Mouse (Mus musculus) T-cell, adult 2 months (primary cell): ENCODE results near the gene Snx14.
A peak's percentile ranks its signal among the peaks of the same experiment; 100 is the strongest.

Experiments used
- DNase-seq: peaks from one replicate; pipeline ENCODE4 v3.0.0; 2022; ENCODE audit warnings: low spot score

Gene Snx14

GRCm38 (mm10) chr9:88380542-88380941 is 58.2 kb downstream of the Snx14 start:
- DNase-seq, result no peak

DNA sequence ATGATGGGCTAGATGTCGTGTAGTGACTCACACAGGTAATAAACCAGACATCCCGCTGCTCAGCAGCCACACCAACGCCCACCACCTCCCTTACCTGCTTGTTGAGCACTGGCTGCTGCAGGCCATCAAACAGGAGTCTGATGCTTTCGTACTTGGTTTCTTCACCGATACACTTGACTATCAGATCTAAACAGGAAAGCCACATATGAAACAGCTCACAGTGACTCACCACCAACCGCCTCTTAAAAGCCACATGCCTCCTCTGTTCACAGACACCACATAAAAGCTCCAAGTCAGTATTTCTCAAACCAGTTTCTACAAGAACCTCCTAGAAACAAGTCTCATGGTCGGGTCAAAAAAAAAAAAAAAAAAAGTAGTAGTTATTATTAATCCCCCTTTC is 58.7 kb downstream of the Snx14 start:
- peak; percentile 74 for DNase-seq

GRCm38 (mm10) chr9:88379057-88379456 is 59.7 kb downstream of the Snx14 start:
- no peak for DNase-seq

GRCm38 (mm10) chr9:88377483-88377882 is 61.3 kb downstream of the Snx14 start:
- no peak for DNase-seq

GRCm38 (mm10) chr9:88373001-88373400 is 65.8 kb downstream of the Snx14 start:
- no peak for DNase-seq

- DNase-seq, result no peak
Measured at GRCm38 (mm10) chr9:88371201-88371600, 67.6 kb downstream of the Snx14 start.

GRCm38 (mm10) chr9:88369666-88370065 is 69.1 kb downstream of the Snx14 start:
- no peak for DNase-seq

GRCm38 (mm10) chr9:88368476-88368875 is 70.3 kb downstream of the Snx14 start:
- no peak for DNase-seq

- no peak for DNase-seq
Measured at GRCm38 (mm10) chr9:88367751-88368150, 71.0 kb downstream of the Snx14 start.

DNA sequence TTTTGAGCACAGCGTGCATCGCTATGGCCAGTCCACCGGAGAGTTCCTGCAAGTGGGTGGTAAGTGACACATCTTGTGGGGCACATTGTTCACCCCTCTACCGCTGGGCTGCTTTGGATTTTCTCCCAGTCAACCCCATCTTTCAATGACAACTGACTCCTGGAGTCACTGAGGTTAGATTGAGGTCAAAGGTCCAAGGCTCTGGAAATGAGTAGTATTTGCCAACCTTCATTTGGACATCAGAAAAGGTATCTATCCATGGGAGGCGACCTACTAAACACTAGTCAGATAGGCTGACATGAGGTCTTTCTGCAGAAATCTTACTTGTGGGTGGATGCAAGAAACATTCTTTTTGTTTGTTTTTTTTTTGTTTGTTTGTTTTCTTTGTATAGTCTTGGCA is 71.4 kb downstream of the Snx14 start:
- DNase-seq, result no peak

DNA sequence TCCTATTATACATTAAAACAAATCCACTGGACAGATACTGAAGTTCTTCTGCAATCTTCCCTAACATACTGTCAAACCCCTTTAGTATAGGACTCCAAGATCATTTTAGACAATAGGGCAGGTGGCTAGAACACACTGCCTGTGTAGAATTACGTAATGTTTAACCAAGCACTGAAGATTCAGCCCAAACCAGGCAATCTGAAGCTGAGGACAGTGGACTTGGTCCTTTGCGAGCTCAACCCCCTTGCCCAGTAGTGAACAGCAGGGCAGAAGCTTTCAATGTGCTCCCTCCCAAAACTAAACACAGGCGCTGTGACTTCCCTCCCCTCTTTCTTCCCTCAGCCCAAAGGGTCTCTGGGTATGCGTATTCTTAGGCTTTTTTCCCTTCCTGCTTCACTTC is 71.9 kb downstream of the Snx14 start:
- no peak for DNase-seq

DNA sequence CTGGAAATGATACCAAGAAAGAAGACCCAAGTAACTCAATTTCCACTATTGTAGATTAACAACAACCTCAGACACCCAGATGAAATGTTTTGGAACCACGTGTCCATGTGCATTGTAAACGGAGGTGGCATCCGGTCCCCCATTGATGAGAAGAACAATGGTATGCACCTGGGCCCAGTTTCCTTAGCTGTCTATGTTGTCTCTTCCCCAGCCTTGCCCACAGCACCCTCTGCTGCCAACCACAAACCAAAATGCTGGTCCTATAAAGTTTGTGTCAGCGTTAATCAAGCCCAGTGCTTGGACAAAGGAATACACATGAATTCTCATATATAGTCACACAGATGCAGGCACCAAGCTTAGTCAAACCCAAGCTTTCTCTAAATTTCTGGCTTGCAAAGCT is 72.5 kb downstream of the Snx14 start:
- DNase-seq, result peak; percentile 53

- DNase-seq, result no peak
Measured at GRCm38 (mm10) chr9:88363102-88363501, 75.7 kb downstream of the Snx14 start.

- no peak for DNase-seq
Measured at GRCm38 (mm10) chr9:88362055-88362850, 76.5 kb downstream of the Snx14 start.

- no peak for DNase-seq
Measured at GRCm38 (mm10) chr9:88361211-88361909, 77.4 kb downstream of the Snx14 start.

DNA sequence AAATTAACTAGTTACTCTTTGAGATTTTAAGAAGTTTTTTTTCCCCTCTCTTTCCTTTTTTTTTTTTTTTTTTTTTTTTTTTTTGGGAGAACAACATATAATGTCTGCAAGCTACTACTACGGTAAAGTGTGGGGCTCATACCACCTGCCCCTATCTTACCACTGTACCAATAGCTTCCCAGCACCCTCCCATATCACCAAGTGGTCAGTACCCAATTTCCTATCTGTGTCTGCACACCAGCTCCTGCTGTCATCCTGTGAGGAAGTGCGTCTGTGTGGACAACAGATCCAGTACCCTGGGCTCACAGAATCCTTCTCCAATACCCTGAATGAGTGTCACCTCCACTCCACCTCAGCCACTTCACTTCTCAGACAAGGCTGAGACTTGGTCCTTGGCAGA is 79.6 kb downstream of the Snx14 start:
- no peak for DNase-seq

DNA sequence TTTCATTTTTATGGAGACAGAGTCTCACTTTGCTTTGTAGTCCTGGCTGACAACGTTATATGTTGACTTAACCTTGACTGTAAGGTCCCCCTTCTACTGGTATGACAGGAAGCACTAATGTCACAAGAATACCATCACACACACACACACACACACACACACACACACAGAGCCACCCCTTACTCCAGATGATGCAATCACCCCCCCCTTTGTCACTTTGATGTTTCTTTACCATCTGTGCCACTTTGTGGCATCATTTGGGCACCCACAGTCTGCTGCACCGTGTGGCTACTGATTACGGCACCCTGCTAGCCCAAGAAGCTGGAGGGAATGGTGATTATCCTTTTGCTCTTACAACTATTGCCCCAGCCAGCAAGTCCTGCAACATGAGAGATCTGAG is 81.6 kb downstream of the Snx14 start:
- DNase-seq, result peak; percentile 63

- DNase-seq, result no peak
Measured at GRCm38 (mm10) chr9:88353459-88353858, 85.3 kb downstream of the Snx14 start.

DNA sequence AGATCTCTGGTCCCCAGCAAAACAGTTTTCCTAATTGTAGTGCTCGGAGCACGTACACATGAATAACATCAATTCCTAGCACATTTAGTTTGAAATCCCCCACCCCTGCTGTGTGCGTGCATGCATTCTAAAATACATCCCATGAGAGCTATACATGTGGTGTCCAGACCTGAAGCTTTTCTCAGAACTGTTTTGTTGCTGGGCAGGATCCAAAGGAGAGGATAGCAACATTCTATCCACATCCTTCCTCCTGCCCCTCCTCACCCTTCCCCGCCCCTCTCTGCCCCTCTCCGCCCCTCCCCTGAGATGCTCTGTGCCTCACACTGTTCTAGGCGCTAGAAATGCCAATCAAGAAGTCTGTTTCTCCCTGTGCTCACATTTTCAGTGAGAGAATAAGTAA is 86.0 kb downstream of the Snx14 start:
- DNase-seq, result no peak

GRCm38 (mm10) chr9:88351163-88351562 is 87.6 kb downstream of the Snx14 start:
- no peak for DNase-seq

DNA sequence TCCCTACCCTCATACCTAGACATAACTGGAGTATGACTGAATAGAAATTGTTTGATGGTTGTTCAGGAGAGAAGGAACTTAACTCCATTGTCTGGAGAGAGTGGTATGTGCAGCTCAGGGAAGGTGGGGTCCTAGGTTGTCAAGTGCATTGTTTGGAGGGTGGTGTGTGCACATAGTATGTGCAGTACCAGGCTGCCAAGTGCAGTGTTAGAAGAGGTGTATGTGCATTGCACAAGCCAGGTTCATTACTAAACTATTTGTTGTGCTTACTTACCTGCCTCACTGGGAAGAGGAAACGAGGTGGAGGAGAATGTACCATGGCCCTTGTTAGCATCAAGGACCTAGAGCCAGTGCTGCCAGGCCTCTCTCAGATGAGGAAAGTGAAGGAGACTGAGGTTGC is 88.4 kb downstream of the Snx14 start:
- DNase-seq, result no peak

GRCm38 (mm10) chr9:88348623-88349022 is 90.1 kb downstream of the Snx14 start:
- no peak for DNase-seq

DNA sequence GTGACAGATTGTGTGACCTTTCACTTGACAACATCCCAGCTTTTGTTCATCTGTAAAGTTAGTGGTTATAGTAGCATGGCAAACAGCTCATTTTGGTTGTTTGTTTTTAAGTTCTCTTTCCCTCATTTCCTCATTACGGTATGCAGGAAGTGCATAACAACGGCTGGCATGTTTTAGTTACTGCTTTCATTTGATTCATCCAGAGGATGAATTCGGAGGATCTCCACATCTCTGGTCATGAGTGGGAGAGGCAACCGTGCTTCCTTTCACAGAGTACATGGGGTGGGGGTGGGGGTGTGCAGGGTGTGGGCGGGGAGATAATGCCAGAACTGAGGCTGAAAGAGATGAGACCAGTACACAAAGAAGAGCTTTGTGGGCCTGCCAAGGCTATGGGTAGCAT is 91.9 kb downstream of the Snx14 start:
- no peak for DNase-seq

DNA sequence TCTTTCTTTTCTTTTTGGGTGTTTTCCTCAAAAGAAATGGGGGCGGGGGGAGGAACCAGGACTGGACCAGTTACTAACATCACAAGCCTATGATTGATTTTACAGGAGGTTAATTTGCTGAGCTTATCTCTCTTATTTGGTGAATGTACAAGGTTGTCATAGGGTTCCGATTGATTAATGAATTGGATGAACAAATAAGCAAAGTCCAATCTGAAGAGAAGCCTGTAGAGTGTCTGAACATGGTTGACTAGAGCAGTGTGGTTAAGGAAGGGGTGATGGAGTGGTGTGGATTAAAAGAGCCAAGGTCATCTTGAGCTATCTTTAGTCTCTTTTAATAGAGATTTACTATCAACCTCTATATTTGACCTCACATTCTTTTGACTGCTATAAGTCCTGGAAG is 94.3 kb downstream of the Snx14 start:
- no peak for DNase-seq
